Mouse (Mus musculus) ZHBTc4 (cell line): ENCODE measurements around the gene Dleu7.

Experiments
- DNase-seq: peaks from one replicate; pipeline ENCODE4 v3.0.0-alpha.2; 2011; ENCODE audit warnings: low read depth, low spot score

Dleu7 gene

DNA sequence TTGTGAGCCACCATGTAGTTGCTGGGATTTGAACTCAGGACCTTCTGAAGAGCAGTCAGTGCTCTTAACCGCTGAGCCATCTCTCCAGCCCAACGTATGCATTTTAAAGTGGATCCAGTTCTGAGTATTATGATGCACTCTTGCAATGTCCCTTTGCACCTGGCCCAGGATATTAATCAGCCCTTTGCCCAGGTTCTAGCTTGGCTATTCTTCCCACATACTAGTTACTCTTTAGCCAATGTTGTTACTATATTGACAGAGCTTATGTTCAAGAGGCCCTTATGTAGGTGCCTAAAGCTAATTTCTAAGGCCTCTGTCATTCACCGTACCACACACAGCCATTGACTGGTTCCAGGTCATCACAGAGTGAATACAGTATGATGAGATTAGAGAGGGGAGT, 4.1 kb downstream of the Dleu7 start:
- DNase-seq = no peak

DNA sequence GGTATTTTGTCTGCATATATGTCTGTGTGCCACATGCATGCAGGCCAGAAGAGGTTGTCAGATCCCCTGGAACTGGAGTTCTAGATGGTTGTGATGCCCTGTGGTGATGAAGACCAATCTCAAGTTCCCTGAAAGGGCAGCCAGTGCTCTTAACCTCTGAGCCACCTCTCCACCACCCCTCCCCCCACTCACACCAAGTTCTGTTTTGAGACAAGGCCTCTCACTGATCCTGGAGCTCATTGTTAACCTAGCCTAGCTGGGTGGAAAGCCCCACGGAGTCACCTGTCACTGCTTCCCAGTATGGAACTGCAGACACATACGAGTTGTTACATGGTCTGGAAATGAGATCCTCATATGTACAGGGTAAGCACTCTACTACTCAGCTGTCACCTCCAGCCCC, 9.9 kb downstream of the Dleu7 start:
- DNase-seq = no peak

DNA sequence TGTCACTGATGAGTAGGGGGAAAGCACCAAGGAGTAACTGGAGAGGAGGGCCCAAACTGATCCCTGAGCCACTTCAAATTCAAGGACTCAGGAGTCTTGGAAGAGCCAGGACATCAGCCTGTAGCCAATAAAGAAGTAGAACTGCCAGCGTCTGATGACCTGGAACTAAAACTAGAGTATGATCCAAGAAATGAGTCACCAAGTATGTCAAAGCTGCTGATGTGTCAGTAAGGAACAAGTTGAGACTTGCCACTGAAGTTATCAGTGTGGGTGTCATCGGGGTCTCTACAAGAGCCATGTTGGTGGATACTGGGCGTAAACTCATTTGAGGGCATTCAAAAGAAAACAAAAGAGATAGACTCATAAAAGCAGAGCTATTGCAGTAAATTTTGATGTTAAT, 19.2 kb downstream of the Dleu7 start:
- DNase-seq = no peak

DNA sequence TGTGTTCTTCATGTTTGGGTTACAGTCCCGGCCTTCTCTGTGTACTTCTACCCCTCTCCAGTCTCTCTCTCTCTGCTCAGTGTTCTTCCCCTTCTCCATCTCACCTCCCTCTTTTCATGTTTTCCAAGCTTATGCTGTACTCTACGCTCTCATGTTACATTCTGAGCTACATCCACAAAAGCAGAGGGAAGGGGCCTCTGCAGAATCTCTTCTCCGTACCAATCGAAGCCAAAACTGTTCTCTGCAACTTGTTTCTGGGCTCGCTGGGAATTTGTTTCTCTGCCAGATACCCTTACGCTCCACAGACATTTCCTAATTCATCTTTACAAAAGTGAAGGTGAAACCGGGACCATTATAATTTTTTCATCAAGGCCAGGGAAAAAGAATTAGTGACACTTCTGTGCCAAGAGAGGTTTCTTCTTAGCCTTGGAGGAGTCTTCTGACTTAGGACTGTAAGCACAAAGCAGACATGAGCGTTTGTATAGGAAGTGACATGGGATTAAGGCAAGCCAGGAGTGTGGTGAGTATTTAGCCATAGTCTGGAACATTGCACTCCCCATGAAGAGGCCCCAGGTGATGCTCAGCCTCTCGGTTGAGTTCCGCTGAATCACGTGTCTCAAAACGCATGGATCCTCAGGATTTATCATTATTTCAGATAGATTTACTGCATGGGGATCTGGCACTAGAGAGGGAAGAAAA, 22.0 kb downstream of the Dleu7 start:
- no peak for DNase-seq

DNA sequence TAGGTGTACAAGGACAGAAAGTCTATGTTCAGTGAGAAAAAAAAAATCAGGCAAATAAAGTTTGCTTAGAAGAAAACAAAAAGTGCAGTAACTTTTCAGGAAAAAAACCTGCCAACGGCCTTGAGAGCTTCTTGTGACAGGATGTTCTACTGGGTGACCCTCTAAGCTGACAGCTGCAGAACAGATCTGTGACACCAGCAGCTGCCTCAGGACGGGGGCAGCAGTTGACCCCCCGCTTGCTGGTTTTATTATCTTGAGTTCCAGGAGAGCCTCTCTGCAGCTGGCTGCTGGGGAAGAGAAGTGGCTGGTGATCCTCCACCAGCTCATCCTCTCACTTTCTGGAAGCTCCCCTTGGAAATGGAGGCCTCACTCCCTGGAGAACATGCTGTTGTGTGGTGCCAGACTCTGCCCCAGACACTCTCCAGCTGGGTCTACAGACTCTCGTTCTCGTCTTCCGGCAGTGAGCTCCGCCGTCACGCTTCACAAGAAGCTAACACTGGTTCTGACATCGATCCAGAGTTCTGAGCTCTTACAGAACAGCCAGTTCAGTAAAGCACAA, 33.8 kb downstream of the Dleu7 start:
- no peak for DNase-seq

DNA sequence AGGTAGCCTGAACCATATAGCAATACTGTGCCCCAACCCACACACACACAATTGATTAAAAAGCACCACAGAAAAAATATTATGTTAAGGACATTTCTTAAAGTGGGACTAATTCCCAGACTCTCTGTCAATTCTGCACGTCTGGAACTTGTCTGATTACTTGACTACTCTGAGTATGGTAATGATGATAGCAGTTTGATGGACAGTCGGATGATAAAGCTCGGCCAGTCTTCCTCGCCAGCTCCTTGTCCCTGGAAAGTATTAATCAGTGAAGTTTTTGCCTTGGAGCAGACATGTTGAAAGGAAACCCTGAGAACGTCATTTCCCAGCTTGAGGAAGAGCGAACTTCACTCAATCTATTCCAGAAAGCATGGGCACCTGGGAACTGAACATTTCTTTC, 34.7 kb downstream of the Dleu7 start:
- no peak for DNase-seq

DNA sequence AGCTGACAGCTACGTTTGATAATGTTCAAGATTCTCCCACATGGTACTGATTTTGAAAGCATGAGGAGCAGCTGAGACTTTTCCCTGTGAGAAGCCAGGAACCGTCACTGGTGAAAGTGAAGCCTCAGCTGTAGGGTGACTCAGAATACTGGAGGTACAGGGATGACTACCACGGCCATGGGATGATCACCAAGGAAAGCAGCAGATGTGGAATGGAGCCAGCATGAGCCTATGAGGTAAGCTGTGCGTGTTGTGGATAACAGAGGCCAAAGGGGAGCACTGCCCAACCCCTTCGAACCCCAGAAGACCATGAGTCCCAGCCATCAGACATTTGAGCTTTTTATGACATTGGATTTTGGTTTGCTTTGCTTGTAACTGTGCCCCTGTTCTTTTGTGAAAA, 36.8 kb downstream of the Dleu7 start:
- DNase-seq = no peak

DNA sequence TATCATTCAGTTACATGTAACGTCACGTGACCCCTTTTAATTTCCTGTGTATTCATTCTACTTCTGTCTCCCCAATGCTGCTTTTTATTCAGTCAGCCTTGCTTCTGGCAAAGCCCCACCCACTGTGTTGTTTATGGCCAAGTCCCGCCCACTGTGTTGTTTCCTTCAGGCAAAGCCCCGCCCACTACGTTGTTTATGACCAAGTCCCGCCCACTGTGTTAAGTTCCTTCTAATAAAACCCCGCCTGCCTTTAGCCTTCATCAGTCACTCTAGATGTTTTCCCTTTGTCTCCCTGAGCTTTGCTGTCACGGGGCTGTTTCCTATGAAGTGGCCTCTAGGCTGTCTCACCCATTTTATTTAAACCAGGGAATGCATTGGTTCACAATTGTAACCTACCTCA, 38.5 kb downstream of the Dleu7 start:
- peak; percentile 56 for DNase-seq

DNA sequence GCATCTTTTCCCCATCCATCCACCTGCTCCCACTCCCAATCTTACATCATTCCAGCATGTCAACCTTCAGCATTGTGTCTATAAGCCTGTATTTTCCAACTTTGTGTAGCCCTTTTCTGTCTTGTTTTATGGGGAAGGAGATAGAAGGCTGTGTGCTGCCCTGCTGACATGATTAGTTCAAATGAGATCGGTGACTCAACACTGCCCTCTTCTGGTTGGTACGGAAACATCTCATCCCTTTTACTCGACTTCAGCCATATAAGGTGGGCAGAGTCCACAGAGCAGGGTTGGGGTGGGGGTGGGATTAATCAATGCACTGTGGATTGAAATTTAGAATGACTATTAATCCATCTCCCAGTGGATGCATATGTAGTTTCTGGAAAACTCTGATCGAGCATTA, 40.8 kb downstream of the Dleu7 start:
- DNase-seq = peak; percentile 66

DNA sequence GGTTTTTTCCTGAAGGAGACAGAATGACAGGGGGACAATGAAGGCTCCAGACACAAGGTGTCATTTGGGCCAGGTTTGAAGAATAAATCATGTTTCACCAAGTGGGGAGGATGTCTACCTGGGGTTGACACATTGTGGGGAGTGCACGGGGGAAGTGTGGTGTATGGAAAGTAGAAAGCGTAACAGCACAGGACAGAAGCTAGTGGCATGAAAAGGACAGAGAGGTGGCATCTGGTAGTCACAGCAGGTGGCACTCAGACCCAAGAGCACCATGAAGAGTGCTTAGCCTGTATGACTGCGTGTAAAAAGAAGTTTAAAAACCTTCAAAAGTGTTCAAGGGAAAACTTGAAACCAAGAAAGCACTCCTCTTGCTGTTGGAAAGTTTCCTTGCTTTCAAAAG, 42.8 kb downstream of the Dleu7 start:
- DNase-seq = no peak

DNA sequence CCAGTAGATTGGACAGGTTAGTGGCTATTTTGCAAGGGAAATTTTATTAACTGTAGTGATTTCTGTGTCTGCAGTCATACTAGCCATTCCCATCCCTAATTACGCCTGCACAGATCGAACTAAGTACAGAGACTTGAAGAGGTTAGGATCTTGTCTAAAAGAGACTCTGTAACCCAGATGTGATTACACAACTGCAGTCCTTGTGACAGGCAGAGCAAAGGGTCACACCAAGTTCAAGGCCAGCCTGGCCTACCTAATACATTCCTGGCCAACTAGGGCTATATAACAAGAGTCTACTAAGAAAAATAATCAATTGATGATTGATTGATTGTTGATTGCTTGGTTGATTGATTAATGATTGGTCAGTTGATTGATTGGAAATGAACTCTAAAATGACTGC, 43.6 kb downstream of the Dleu7 start:
- no peak for DNase-seq

DNA sequence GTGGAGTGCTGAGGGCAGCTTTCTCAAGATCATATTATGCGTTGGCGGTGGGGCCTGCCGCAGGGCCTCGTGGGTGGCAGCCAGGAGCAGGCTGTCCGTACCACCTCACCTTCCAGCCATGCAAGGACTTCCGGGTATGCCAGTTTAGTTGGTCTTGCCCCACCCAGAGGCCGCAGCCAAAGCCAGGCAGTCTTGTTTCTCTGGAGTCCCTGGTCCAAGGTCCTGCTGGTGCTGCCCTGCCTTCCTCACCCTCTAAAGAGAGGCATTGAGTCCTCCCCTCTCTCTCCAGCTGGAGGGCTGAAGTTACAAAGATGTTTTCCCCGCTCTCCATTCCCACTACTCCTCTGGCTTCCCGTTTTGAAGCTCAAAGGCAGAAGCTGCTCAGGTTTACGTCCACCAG, 44.1 kb downstream of the Dleu7 start:
- DNase-seq = no peak

DNA sequence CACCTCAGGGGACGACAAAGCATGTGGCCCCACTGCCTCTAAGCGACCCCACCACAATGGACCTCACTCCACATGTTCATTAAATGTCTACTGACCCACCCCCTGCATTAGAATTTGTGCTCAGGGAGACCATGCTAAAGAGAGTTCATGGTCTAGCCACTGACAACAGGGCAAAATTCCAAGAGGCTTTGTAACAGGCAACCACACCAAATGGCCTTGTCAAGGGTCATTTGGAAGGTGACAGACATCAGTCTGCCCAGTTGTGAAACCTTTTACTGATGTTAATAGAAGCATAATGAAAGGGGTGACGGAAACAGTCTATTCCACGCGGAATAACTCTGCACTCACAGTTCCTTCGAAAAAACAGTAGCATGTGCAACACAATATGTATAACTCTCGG, 44.5 kb downstream of the Dleu7 start:
- no peak for DNase-seq

DNA sequence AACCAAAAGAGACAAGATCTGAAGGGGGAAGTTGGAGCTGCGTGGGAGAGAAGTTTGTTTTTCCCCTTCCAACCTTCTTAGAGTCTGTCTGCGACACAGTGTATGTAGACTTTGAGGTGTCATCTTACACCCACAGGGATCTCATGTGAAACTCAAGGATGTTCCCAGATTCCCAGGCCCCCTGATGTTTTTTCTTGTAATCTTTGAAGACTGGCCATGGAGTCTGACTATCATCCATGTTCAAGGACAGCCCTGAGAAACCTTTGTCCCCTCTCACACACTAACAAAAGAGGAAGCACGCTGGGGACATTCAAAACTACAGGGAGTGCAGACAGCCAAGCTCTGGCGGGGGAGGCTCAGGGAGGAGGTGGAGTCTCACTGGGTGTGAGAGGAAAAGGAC, 47.3 kb downstream of the Dleu7 start:
- peak; percentile 18 for DNase-seq

DNA sequence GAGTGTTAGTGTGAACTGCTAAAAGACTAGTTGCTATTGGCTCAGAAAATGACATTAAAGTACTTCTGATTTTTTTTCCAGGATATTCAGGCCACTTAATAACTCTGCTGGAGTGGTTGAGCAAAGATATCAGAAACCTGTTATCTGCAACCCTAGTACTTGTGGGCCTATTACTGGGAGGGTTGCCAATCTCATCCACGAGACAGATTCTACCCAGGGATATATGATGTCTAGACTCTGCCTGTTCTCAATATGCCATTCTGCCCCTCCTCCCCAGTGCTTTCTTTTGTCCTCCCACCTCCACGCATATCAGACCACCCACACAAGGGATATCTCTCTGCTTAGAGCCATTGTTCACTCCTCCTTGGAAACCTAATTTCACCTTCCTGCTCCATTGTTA, 49.3 kb downstream of the Dleu7 start:
- no peak for DNase-seq

DNA sequence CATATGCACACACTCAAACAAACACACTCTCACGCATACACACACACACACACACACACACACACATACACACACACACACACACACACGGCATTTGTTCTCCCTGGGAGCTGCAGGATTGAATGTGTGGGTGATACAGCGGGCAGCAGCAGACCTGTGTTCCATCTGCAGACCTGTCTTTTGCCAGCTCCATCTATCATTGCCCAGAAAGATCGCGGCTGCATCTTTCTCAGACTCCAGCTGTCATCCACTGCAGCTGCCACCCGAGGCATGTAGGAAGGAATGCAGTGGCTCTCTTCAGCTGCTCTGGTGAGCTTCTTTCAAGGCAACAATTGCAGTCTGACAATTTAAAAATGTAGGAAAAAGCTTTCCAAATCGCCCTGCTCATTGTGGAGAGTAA, 56.9 kb downstream of the Dleu7 start:
- DNase-seq = no peak

DNA sequence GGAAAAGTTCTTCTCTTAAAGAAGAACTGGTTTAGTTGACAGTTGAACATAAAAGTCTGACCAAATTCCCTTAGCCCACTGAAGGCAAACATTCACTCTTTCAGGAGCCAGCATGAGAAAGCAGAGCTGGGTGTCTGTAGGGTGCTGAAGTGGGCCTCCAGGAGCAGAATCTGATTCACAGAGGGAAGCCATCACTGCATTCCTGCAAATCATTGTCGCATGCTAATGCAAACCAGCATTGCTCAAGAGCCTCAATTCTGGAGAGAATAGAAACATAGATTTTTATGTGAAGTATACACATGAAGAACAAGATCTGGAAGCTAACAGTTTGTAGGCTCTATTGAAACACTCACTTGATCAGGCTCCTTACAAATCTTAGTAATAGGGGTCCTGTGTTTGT, 57.6 kb downstream of the Dleu7 start:
- no peak for DNase-seq

DNA sequence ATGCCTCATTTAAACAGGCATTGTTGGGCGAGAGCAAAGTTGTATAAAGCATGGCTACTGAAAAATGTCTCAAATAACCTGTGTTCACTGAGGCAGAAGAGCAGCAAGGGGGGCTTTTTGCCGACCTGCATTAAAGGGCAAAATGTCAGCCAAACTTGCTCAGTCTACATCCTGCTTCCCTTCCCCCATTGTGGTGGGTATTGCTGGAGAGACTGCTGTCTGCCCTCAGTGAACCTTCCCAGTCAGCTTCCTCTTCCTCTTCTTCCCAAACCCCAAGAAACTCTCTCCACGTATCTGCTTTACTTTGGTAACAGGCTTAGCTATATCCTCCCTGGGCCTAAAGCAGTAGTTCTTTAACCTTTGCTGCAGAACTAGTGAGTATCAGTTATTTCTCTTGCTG, 61.9 kb downstream of the Dleu7 start:
- no peak for DNase-seq

DNA sequence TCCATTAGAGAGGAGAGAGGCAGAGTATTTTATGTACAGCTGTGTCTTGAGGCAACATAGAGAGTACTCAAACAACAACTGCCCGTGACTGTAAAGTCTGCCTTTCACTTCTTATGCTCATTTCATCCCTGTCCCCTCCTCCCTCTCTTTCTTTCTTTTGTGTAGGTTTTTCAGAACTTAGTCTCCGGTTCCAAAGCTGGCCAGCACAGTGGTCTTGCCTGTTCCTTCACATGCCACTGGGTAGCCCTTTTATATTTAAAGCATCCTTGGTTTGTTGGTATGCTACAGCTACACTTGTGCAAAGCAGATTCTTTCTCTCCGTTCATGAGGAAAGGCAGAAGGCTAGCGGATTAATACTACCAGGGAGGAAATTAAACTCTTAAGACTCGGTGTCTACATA, 65.7 kb downstream of the Dleu7 start:
- DNase-seq = no peak

DNA sequence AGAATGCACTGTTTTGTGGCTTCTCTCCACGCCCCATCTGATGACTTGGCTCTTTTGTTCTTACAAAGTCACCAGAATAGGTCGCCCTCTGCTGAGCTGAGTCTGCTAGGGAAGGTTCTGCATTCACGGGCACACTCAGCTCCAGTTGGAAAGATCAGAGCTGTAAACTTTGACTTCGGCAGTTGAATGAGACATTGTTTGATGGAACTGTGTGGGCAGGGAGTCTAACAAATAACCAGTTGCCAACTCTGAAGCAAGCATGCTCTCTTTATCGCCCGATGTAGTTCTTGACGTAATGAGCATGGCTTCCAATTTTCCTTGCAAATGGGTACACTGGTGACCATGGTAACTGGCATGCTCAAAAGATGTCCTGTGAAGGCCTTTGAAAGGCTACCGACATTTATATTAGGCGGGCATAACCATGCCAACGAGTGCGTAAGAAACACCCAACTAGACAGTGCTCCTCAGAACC, 66.2 kb downstream of the Dleu7 start:
- DNase-seq = peak; percentile 23
